Mouse (Mus musculus): ENCODE results near the gene Igfbp4. TPM values are rescaled to one million over a fixed set of nuclear protein-coding genes. Genes with fewer than 3 reads are reported as not detected.

Igfbp4 gene
- polyA plus RNA-seq, 1 experiment from 2014 or later = 252 TPM

DNA sequence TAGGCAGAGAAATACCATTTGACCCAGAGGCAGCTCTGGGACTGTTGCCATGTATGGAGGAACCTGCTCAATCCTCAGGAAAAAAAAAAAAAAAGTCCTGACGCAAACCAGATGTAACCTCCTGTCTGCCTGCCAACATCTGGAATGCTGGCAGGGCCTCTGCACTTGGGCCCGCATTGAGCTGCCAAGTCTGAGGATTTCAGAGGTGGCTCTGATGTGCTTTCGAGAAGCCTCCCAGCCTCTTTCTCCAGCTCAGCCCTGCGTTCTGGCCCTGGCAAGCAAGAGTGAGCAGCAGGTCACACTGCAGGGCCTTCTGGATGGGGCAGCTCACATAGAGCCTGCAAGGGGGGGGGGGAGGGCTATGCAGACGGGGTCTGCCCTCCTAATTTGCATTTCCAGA, 6.1 kb downstream of the Igfbp4 start:
- Histone ChIP-seq H3K4me3 (ENCODE audit: low read depth, low read length) (no peak overlapping the region), H3K4me2 (ENCODE audit: low read depth, low read length, severe bottlenecking) (no peak overlapping the region), H3K27me3 (ENCODE audit: control insufficient read depth, insufficient read depth, low read length) (no peaks in the 10 kb centered on the region), H3K9ac (ENCODE audit: low read length) (no peak overlapping the region), H3K27ac (ENCODE audit: low read depth, low read length) (no peak overlapping the region), H3K4me1 (replicated peaks; ENCODE audit: control insufficient read depth, insufficient read depth, low read length) (0 out of 2 replicates have a peak, but pooled peaks cover 7% of the 10 kb centered on the region), H3K9me3 (ENCODE audit: control insufficient read depth, low read length) (no peaks in the 10 kb centered on the region), H3K36me3 (ENCODE audit: control insufficient read depth, insufficient read depth, low read length) (no peaks in the 10 kb centered on the region; the same call in 1 of the 2 replicates)
- 59% methylated on average over 5 of the region's 5 CpGs for WGBS
- DNase-seq (ENCODE audit: low spot score) (no peak), ATAC-seq (replicated peaks; ENCODE audit: low FRiP score) (no peak)

DNA sequence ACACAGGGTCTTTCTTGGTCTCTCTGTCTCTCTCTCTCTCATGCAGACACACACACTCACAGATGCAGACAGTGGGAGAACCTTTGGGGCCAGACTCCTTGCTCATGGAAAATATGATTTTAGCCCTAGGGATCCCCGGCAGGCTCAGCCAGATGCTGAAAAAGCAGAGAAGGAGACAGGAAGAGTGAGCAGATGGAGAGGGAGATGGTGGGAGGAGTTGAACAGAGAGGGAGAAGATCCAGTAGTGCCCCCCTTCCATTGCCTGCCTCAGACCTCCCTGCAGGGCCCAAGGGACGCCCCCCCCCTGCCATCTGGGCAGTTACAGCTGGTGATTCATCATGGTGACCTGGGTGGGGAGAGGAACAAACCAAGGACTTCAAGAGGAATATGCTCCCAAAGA, 6.6 kb downstream of the Igfbp4 start:
- WGBS = 75% methylated on average over 2 of the region's 2 CpGs
- Histone ChIP-seq H3K36me3 (ENCODE audit: control insufficient read depth, insufficient read depth, low read length) (no peaks in the 10 kb centered on the region; the same call in 1 of the 2 replicates), H3K27me3 (ENCODE audit: control insufficient read depth, insufficient read depth, low read length) (no peaks in the 10 kb centered on the region), H3K4me2 (ENCODE audit: low read depth, low read length, severe bottlenecking) (no peak overlapping the region), H3K4me1 (replicated peaks; ENCODE audit: control insufficient read depth, insufficient read depth, low read length) (0 out of 2 replicates have a peak, but pooled peaks cover 4% of the 10 kb centered on the region), H3K27ac (ENCODE audit: low read depth, low read length) (no peak overlapping the region), H3K9ac (ENCODE audit: low read length) (no peak overlapping the region), H3K9me3 (ENCODE audit: control insufficient read depth, low read length) (no peaks in the 10 kb centered on the region), H3K4me3 (ENCODE audit: low read depth, low read length) (no peak overlapping the region)
- no peak for DNase-seq (ENCODE audit: low spot score)
- no peak for ATAC-seq (replicated peaks; ENCODE audit: low FRiP score)

DNA sequence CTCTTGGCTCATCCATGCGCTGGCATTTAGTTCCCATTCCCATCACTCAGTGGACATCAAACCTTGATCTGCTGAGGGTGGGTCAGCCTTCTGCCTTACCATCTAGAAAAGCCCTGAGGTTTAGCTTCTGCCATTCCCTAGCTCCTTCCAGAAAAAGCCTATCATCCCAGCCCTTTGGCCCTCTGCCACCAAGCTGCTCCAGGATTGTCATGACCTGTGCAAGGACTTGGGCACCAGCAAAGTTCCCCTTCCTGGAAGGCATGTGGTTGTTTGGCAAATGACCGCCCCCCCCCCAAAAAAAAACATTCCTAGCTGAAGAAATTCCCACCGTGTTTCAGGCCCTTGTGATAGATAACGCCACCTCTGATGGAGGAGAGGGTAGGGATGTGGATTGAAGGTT, 14.1 kb downstream of the Igfbp4 start:
- 0 out of 2 replicates have a peak overlapping the region, but pooled peaks have one; percentile 50 for H3K27ac ChIP-seq (ENCODE audit: low read depth, low read length)

DNA sequence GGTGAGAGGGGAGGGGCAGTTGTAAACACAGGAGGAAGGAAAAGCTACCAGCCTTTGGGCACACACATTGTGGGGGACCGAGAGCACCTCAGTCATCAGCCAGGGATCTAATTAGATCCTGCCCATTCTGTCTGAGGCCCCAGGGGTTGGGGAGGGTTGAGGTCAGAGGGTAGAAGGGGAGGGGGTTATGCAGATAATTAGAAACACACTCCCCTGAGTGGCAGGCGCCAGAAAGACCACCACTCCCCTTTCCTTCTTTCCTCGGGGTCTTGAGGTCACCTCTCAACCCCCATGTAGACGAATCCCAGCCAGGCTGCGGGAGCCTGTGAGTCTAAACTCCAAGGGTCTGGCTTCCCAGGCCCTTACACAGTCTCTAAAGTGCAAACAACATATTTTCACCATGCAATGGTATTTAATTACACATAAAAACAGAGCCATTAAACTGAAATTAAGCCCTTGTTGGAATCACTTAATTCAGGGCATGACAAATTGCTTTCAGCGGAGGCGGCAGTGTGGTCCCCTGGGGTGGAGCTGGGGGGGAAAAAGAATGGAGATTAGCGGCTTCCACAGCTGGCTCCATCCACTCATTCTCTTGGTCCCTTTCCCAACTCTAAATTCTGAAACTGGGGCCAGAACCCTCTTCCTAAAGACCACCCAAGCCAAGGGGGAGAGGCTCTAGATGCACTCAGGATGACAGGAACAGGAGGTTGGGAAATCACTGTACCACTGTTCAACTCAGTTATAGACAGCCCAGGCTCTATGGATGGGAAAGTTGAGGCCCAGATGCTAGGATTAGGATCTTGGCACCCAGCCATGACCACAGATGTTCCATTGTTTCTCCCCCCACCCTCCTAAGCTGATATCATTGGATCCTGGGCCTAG, 14.8 kb downstream of the Igfbp4 start:
- H3K4me3 ChIP-seq (ENCODE audit: low read depth, low read length) = no peak overlapping the region
- H3K9ac ChIP-seq (ENCODE audit: low read length) = no peak overlapping the region
- no peak; the same call in 1 of the 2 replicates for ATAC-seq (replicated peaks; ENCODE audit: low FRiP score)
- no peaks in the 10 kb centered on the region for H3K9me3 ChIP-seq (ENCODE audit: control insufficient read depth, low read length)
- no peak overlapping the region for H3K4me2 ChIP-seq (ENCODE audit: low read depth, low read length, severe bottlenecking)
- H3K36me3 ChIP-seq (ENCODE audit: control insufficient read depth, insufficient read depth, low read length) = no peaks in the 10 kb centered on the region
- no peaks in the 10 kb centered on the region for H3K27me3 ChIP-seq (ENCODE audit: control insufficient read depth, insufficient read depth, low read length)
- DNase-seq (ENCODE audit: low spot score) = peak; percentile 64
- WGBS = 2% methylated on average over 8 of the region's 8 CpGs
- H3K27ac ChIP-seq (ENCODE audit: low read depth, low read length) = 0 out of 2 replicates have a peak overlapping the region, but pooled peaks have one; percentile 50
- H3K4me1 ChIP-seq (replicated peaks; ENCODE audit: control insufficient read depth, insufficient read depth, low read length) = peaks cover 3% of the 10 kb centered on the region; the same call in 1 of the 2 replicates

More for the DNA sequence above, 14.1 kb downstream of the Igfbp4 start:
- no peak for DNase-seq (ENCODE audit: low spot score)
- no peaks in the 10 kb centered on the region for H3K9me3 ChIP-seq (ENCODE audit: control insufficient read depth, low read length)
- no peak overlapping the region for H3K4me2 ChIP-seq (ENCODE audit: low read depth, low read length, severe bottlenecking)
- H3K36me3 ChIP-seq (ENCODE audit: control insufficient read depth, insufficient read depth, low read length) = no peaks in the 10 kb centered on the region
- no peak for ATAC-seq (replicated peaks; ENCODE audit: low FRiP score)
- 60% methylated on average over 4 of the region's 4 CpGs for WGBS
- no peak overlapping the region for H3K9ac ChIP-seq (ENCODE audit: low read length)
- H3K4me1 ChIP-seq (replicated peaks; ENCODE audit: control insufficient read depth, insufficient read depth, low read length) = peaks cover 3% of the 10 kb centered on the region; the same call in 1 of the 2 replicates
- H3K4me3 ChIP-seq (ENCODE audit: low read depth, low read length) = no peak overlapping the region
- no peaks in the 10 kb centered on the region for H3K27me3 ChIP-seq (ENCODE audit: control insufficient read depth, insufficient read depth, low read length)

DNA sequence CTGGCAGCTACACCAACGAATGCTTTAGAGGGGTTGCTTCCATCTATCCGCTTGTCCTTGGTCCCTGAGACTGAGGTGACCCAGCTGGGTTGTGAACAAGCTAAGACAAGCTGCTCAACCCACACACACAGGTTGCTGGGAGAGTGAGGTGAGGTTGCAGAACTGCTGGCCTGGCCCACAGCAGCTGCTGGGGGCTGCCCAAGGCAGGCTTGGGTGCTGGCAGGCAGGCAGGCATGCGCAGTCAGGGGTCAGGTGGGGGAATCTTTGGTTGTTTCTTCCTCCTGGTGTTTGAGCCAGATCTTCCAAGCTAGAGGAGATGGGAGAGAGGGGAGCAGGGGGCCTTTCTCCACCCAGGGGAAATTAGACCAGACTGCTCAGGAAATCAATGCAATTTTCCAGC, 19.4 kb downstream of the Igfbp4 start:
- DNase-seq (ENCODE audit: low spot score) = no peak
- no peak for ATAC-seq (replicated peaks; ENCODE audit: low FRiP score)
- Histone ChIP-seq H3K36me3 (ENCODE audit: control insufficient read depth, insufficient read depth, low read length) (no peaks in the 10 kb centered on the region), H3K27ac (ENCODE audit: low read depth, low read length) (no peak overlapping the region), H3K4me3 (ENCODE audit: low read depth, low read length) (no peak overlapping the region), H3K4me1 (replicated peaks; ENCODE audit: control insufficient read depth, insufficient read depth, low read length) (peaks cover 5% of the 10 kb centered on the region; the same call in 1 of the 2 replicates), H3K9ac (ENCODE audit: low read length) (no peak overlapping the region), H3K9me3 (ENCODE audit: control insufficient read depth, low read length) (no peaks in the 10 kb centered on the region), H3K27me3 (ENCODE audit: control insufficient read depth, insufficient read depth, low read length) (no peaks in the 10 kb centered on the region), H3K4me2 (ENCODE audit: low read depth, low read length, severe bottlenecking) (no peak overlapping the region)
- WGBS = 87% methylated on average over 3 of the region's 3 CpGs

DNA sequence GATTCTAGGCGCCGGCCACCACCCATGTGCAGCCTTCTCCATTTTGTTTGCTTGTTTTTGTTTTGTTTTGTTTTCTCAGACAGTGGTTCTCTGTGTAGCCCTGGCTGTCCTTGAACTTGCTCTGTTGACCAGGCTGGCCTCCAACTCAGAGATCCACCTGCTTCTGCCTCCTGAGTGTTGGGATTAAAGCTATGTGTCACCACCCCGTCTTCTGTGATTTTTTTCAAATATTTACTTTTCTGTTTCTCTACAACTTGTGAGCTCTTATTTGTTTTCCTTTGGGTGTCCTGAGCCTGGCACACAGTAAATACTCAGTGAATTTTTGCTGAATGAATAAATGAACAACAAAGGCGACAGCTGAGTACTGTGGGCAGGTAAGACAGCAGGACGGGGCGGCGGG, 21.6 kb downstream of the Igfbp4 start:
- H3K9me3 ChIP-seq (ENCODE audit: control insufficient read depth, low read length) = no peaks in the 10 kb centered on the region
- no peaks in the 10 kb centered on the region for H3K36me3 ChIP-seq (ENCODE audit: control insufficient read depth, insufficient read depth, low read length)
- H3K4me3 ChIP-seq (ENCODE audit: low read depth, low read length) = no peak overlapping the region
- ATAC-seq (replicated peaks; ENCODE audit: low FRiP score) (no peak), DNase-seq (ENCODE audit: low spot score) (no peak)
- no peaks in the 10 kb centered on the region for H3K27me3 ChIP-seq (ENCODE audit: control insufficient read depth, insufficient read depth, low read length)
- H3K27ac ChIP-seq (ENCODE audit: low read depth, low read length) = no peak overlapping the region
- H3K4me2 ChIP-seq (ENCODE audit: low read depth, low read length, severe bottlenecking) = no peak overlapping the region
- H3K9ac ChIP-seq (ENCODE audit: low read length) = no peak overlapping the region
- WGBS = 86% methylated on average over 7 of the region's 7 CpGs
- H3K4me1 ChIP-seq (replicated peaks; ENCODE audit: control insufficient read depth, insufficient read depth, low read length) = peaks cover 2% of the 10 kb centered on the region; the same call in 1 of the 2 replicates

DNA sequence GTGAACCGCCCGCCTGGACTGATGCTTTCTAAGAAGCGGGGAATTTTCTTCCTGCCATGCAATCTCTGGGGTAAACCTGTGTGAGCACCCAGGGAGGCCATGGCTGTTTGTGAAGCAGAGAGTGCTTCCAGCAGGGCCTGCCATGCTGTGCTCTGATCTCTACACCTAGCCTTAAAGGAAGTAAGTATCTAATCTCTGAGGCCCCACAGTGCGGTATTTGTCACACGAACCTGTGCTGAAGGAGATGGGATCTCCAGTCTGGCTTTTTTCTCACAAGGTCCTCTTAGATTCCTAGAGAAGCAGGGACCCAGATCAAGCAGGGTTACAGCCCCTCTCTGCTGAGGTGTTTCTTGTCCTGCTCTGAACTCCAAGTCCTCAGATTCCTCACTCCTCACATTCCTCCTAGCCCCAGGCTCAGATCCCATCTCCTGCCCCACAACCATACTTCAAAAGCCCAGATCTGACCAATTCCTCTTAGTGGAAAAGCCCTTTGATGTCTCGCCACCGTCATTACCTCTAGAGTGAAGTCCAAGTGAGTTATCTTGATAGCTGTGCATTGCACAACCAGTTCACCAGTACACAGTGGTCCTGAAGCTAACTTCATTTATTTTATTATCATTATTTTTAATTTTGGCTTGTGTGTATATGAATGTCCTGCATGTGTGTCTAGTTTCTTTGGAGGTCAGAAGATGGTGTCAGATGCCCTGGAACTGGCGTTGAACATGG, 22.5 kb downstream of the Igfbp4 start:
- 49% methylated on average over 8 of the region's 8 CpGs for WGBS

DNA sequence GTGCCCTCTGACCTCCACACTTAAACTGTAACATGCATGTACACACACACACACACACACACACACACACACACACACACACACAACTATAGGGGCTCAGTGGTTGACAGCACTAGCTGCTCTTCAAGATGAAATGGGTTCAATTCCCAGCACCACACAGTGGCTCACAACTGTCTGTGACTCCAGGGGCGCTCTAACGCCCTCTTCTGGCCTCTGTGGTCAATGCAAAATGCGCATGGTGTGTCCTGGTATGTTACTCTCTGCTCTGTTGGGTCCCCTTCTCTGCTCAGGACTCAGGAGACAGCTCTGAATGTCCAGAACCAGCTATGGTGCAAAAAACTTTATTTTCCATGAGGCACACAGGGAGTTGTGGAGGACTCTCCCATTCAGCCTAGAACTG, 24.3 kb downstream of the Igfbp4 start:
- H3K27me3 ChIP-seq (ENCODE audit: control insufficient read depth, insufficient read depth, low read length) = no peaks in the 10 kb centered on the region
- no peak overlapping the region for H3K9ac ChIP-seq (ENCODE audit: low read length)
- no peak for ATAC-seq (replicated peaks; ENCODE audit: low FRiP score)
- peaks cover 2% of the 10 kb centered on the region; the same call in 1 of the 2 replicates for H3K4me1 ChIP-seq (replicated peaks; ENCODE audit: control insufficient read depth, insufficient read depth, low read length)
- WGBS = 71% methylated on average over 3 of the region's 3 CpGs
- H3K4me3 ChIP-seq (ENCODE audit: low read depth, low read length) = no peak overlapping the region
- no peaks in the 10 kb centered on the region for H3K9me3 ChIP-seq (ENCODE audit: control insufficient read depth, low read length)
- no peak for DNase-seq (ENCODE audit: low spot score)
- H3K27ac ChIP-seq (ENCODE audit: low read depth, low read length) = no peak overlapping the region
- no peak overlapping the region for H3K4me2 ChIP-seq (ENCODE audit: low read depth, low read length, severe bottlenecking)
- no peaks in the 10 kb centered on the region for H3K36me3 ChIP-seq (ENCODE audit: control insufficient read depth, insufficient read depth, low read length)

More for the DNA sequence above, 22.5 kb downstream of the Igfbp4 start:
- peaks cover 2% of the 10 kb centered on the region; the same call in 1 of the 2 replicates for H3K4me1 ChIP-seq (replicated peaks; ENCODE audit: control insufficient read depth, insufficient read depth, low read length)
- H3K9me3 ChIP-seq (ENCODE audit: control insufficient read depth, low read length) = no peaks in the 10 kb centered on the region
- no peak for DNase-seq (ENCODE audit: low spot score)
- no peak overlapping the region for H3K4me3 ChIP-seq (ENCODE audit: low read depth, low read length)
- no peaks in the 10 kb centered on the region for H3K36me3 ChIP-seq (ENCODE audit: control insufficient read depth, insufficient read depth, low read length)
- no peaks in the 10 kb centered on the region for H3K27me3 ChIP-seq (ENCODE audit: control insufficient read depth, insufficient read depth, low read length)
- no peak overlapping the region for H3K27ac ChIP-seq (ENCODE audit: low read depth, low read length)
- no peak overlapping the region for H3K9ac ChIP-seq (ENCODE audit: low read length)
- no peak overlapping the region for H3K4me2 ChIP-seq (ENCODE audit: low read depth, low read length, severe bottlenecking)
- no peak for ATAC-seq (replicated peaks; ENCODE audit: low FRiP score)

Data from forebrain, embryonic 11.5 days (tissue).